Mouse (Mus musculus) C2C12 (cell line): ENCODE data around the gene Adat3. TPM values are rescaled to one million over a fixed set of nuclear protein-coding genes. Genes with fewer than 3 reads are reported as not detected.

Experiments
- H3K27me3 ChIP-seq: one replicate; pipeline ENCODE4 v1.6.1; 2011; ENCODE audit not compliant: control insufficient read depth, insufficient read depth, insufficient read length
- H3K36me3 ChIP-seq: one replicate; pipeline ENCODE4 v1.6.1; 2011; ENCODE audit not compliant: control insufficient read depth, insufficient read depth
- H3K4me3 ChIP-seq: one replicate; pipeline ENCODE4 v1.5.1; 2011; ENCODE audit warnings: mild to moderate bottlenecking, control low read depth; ENCODE audit not compliant: poor library complexity, insufficient read depth, severe bottlenecking
- H3K79me2 ChIP-seq: one replicate; pipeline ENCODE4 v1.6.1; 2011; ENCODE audit not compliant: control insufficient read depth, insufficient read depth
- H3K79me3 ChIP-seq: one replicate; pipeline ENCODE4 v1.6.1; 2011; ENCODE audit warnings: low read depth, control low read depth
- H3ac ChIP-seq: one replicate; pipeline ENCODE3; 2011; ENCODE audit warnings: low read depth; ENCODE audit not compliant: control insufficient read depth, insufficient read length
- CEBPB ChIP-seq: IDR thresholded peaks from one replicate; pipeline ENCODE4 v1.6.1; 2011; ENCODE audit warnings: low read depth, mild to moderate bottlenecking, control low read depth, moderate library complexity
- CTCF ChIP-seq: IDR thresholded peaks from one replicate; pipeline ENCODE4 v1.5.1; 2011; ENCODE audit not compliant: control insufficient read depth, insufficient read depth, insufficient read length
- FOSL1 ChIP-seq: IDR thresholded peaks from one replicate; pipeline ENCODE4 v1.8.0; 2011; ENCODE audit warnings: mild to moderate bottlenecking, low read length; ENCODE audit not compliant: poor library complexity, insufficient read depth, severe bottlenecking
- MAX ChIP-seq: IDR thresholded peaks from one replicate; pipeline ENCODE4 v1.6.1; 2011; ENCODE audit warnings: mild to moderate bottlenecking, control low read depth
- MYOD1 ChIP-seq: IDR thresholded peaks from one replicate; pipeline ENCODE4 v1.6.1; 2011; ENCODE audit warnings: low read depth; ENCODE audit not compliant: control insufficient read depth, insufficient read length
- MYOG ChIP-seq: IDR thresholded peaks from one replicate; pipeline ENCODE4 v1.6.1; 2011; ENCODE audit not compliant: control insufficient read depth, insufficient read length; ENCODE audit errors: extremely low read depth
- USF1 ChIP-seq: IDR thresholded peaks from one replicate; pipeline ENCODE4 v1.6.1; 2011; ENCODE audit warnings: low read depth, mild to moderate bottlenecking, control low read depth, moderate library complexity
- long read RNA-seq, 2 experiments: library from polyadenylated mRNA; unstranded; transcript quantifications; one replicate each; pipeline ENCODE4 v2.0.0; 2019 to 2020
- polyA plus RNA-seq: library from polyadenylated mRNA; unstranded; fragments of >200 nt; fragmentation: generic; extraction: Trizol; gene quantifications from one replicate; pipeline ENCODE4 v1.2.1, GENCODE M21; 2012; ENCODE audit warnings: missing spikeins

Gene Adat3
- polyA plus RNA-seq: 11.1 TPM
- long read RNA-seq, experiment 1, transcript Adat3-201 (2 exons, 1,411 nt): major isoform, 8 of 8 reads
- long read RNA-seq, experiment 1, partial matches to known transcripts: 0 of 8 reads
- long read RNA-seq, experiment 1, other reads (novel, unspliced or antisense): 0 of 8 reads
- long read RNA-seq, experiment 2, transcript Adat3-201 (2 exons, 1,411 nt): major isoform, 42 of 47 reads
- long read RNA-seq, experiment 2, partial matches to known transcripts: 0 of 47 reads
- long read RNA-seq, experiment 2, other reads (novel, unspliced or antisense): 2 of 47 reads

- Histone ChIP-seq H3K4me3 (peak within 1 kb of the TSS; percentile 68), H3K36me3 (peaks cover 19% of the 10 kb centered on the region), H3ac (peak within 1 kb of the TSS; percentile 79), H3K27me3 (no peaks in the 10 kb centered on the region), H3K79me2 (peaks cover 48% of the 10 kb centered on the region), H3K79me3 (peaks cover 39% of the 10 kb centered on the region)
- TF ChIP-seq FOSL1 (no peak), CTCF (no peak), CEBPB (no peak), MYOD1 (no peak), MAX (peak; percentile 66)
Measured at GRCm38 (mm10) chr10:80602698-80603325, at the start of gene Adat3, which contains the start of gene Scamp4. TSS of gene Adat3 (plus strand) at chr10:80602880. TSS of gene Scamp4 (plus strand) at chr10:80602872.

- H3ac ChIP-seq: no peak overlapping the region
- H3K79me3 ChIP-seq: peaks cover 56% of the 10 kb centered on the region
- no peak overlapping the region for H3K4me3 ChIP-seq
- TF ChIP-seq FOSL1 (no peak), MYOD1 (no peak), CTCF (no peak), CEBPB (no peak), MYOG (no peak), MAX (no peak), USF1 (no peak)
- no peaks in the 10 kb centered on the region for H3K27me3 ChIP-seq
- H3K36me3 ChIP-seq: no peaks in the 10 kb centered on the region
- peaks cover 79% of the 10 kb centered on the region for H3K79me2 ChIP-seq
Measured at GRCm38 (mm10) chr10:80553575-80553974, 49.1 kb upstream of the Adat3 start.

- TF ChIP-seq CEBPB (no peak), MYOG (no peak), CTCF (no peak)
- Histone ChIP-seq H3K36me3 (no peaks in the 10 kb centered on the region), H3ac (no peak overlapping the region), H3K79me2 (peaks cover 83% of the 10 kb centered on the region), H3K27me3 (no peaks in the 10 kb centered on the region), H3K79me3 (peaks cover 60% of the 10 kb centered on the region), H3K4me3 (no peak overlapping the region)
Measured at GRCm38 (mm10) chr10:80553997-80554396, 48.7 kb upstream of the Adat3 start.

GRCm38 (mm10) chr10:80557346-80557965, 45.2 kb upstream of the Adat3 start:
- Histone ChIP-seq H3K27me3 (no peaks in the 10 kb centered on the region), H3K4me3 (no peak overlapping the region), H3K79me2 (peaks cover 90% of the 10 kb centered on the region), H3ac (no peak overlapping the region), H3K36me3 (no peaks in the 10 kb centered on the region), H3K79me3 (peaks cover 74% of the 10 kb centered on the region)
- TF ChIP-seq CTCF (peak; percentile 70), MYOD1 (no peak)

- no peak overlapping the region for H3ac ChIP-seq
- no peak for TF ChIP-seq MAX
- TF ChIP-seq USF1: no peak
- no peak for TF ChIP-seq MYOD1
- no peak for TF ChIP-seq FOSL1
- TF ChIP-seq MYOG: no peak
- TF ChIP-seq CEBPB: no peak
- TF ChIP-seq CTCF: no peak
- peaks cover 60% of the 10 kb centered on the region for H3K79me3 ChIP-seq
- no peak overlapping the region for H3K4me3 ChIP-seq
- H3K36me3 ChIP-seq: no peaks in the 10 kb centered on the region
- peaks cover 70% of the 10 kb centered on the region for H3K79me2 ChIP-seq
- H3K27me3 ChIP-seq: no peaks in the 10 kb centered on the region
Measured at GRCm38 (mm10) chr10:80559431-80559830, 43.2 kb upstream of the Adat3 start.

- TF ChIP-seq CEBPB (no peak), CTCF (no peak), USF1 (no peak), FOSL1 (no peak), MYOD1 (no peak)
- H3K36me3 ChIP-seq: no peaks in the 10 kb centered on the region
- peaks cover 58% of the 10 kb centered on the region for H3K79me2 ChIP-seq
- peak overlapping the region; percentile 99 for H3K4me3 ChIP-seq
- peaks cover 49% of the 10 kb centered on the region for H3K79me3 ChIP-seq
- peak overlapping the region; percentile 75 for H3ac ChIP-seq
- no peaks in the 10 kb centered on the region for H3K27me3 ChIP-seq
Measured at GRCm38 (mm10) chr10:80560621-80561020, 42.1 kb upstream of the Adat3 start.
